Mouse (Mus musculus): ENCODE results near the gene Arnt2. TPM values are rescaled to one million over a fixed set of nuclear protein-coding genes. Genes with fewer than 3 reads are reported as not detected.

Arnt2 gene
- 18.5 and 21.5 TPM in 2 replicates for polyA plus RNA-seq (2014; fragmentation: Nextera tagmentation; extraction: Ambion mirVana)

DNA sequence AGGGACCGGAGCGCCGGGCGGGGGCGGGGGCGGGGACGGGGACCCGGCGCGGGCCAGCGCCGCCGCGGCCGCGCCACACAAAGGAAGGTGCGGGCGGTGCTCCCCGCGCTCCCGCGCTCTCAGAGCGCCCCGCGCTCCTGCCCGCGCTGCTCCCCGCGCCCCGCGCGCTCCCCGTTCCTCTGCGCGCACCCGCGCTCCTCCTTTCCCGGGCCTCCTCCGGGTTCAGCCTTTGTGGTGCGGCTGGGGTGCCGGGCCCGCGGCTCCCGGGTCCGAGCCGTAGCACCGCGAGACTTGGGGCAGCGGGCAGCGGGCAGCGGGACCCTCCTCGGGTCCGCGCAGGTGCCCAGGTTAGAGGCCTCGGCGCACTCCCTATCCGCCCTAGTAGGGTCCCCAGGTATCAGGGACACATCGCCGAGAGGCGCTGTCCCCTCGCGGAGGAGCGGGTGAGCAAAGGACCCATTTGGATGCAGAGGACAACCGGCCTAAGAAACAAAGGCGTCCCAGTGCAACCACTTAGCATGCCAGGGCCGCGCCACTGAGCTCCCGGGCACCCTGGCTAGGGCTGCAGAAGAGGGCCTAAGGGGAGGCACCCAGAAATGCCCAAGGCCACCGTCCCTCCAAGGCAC, at the start of gene Arnt2:
Gene Arnt2 (minus strand): TSS at position 281 of the 626 bp plus-strand sequence.
- DNase-seq (ENCODE audit: low spot score) (peak; percentile 77), ATAC-seq (replicated peaks; ENCODE audit: insufficient number of reproducible peaks, low FRiP score, low TSS enrichment, low read depth) (peak; percentile 91)
- Histone ChIP-seq H3K4me1 (ENCODE audit: control insufficient read depth, insufficient read depth, low read length) (no peaks in the 10 kb centered on the region), H3K9me3 (replicated peaks; ENCODE audit: control insufficient read depth, low read length) (no peaks in the 10 kb centered on the region), H3K27ac (replicated peaks; ENCODE audit: low read depth, low read length) (peak within 1 kb of the TSS; percentile 87), H3K4me2 (ENCODE audit: low read depth, low read length) (peak within 1 kb of the TSS; percentile 81), H3K4me3 (ENCODE audit: low read depth, low read length) (peak within 1 kb of the TSS; percentile 73), H3K9ac (replicated peaks; ENCODE audit: low read length) (peak within 1 kb of the TSS; percentile 90), H3K36me3 (replicated peaks; ENCODE audit: control insufficient read depth, insufficient read depth, low read depth, low read length) (no peaks in the 10 kb centered on the region), H3K27me3 (ENCODE audit: control insufficient read depth, insufficient read depth, low read length) (no peaks in the 10 kb centered on the region)
- under 1% methylated on average over 60 of the region's 69 CpGs for WGBS

DNA sequence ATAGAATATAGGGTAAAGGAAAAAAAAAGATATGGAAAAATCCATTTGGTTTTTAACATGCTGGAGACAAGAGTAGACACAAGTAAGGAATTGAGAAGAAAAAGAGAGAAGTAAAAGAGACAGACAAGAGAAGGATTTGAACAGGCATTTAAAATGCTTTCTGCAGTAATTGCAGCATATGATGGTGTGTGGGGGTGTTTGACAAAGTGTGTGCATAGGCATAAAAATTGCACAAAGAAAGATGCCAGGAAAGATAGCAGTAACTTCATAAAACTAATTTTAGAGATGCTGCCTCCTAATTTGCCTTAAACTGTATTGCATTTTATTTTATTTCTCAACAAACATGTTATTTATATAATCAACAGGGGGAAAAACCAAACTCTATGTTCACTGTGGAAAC, 41.7 kb upstream of the Arnt2 start:
- Histone ChIP-seq H3K9me3 (replicated peaks; ENCODE audit: control insufficient read depth, low read length) (no peaks in the 10 kb centered on the region), H3K4me2 (ENCODE audit: low read depth, low read length) (no peak overlapping the region), H3K9ac (replicated peaks; ENCODE audit: low read length) (no peak overlapping the region), H3K4me3 (ENCODE audit: low read depth, low read length) (no peak overlapping the region), H3K36me3 (replicated peaks; ENCODE audit: control insufficient read depth, insufficient read depth, low read depth, low read length) (no peaks in the 10 kb centered on the region), H3K27me3 (ENCODE audit: control insufficient read depth, insufficient read depth, low read length) (no peaks in the 10 kb centered on the region), H3K4me1 (ENCODE audit: control insufficient read depth, insufficient read depth, low read length) (no peaks in the 10 kb centered on the region), H3K27ac (replicated peaks; ENCODE audit: low read depth, low read length) (no peak overlapping the region)
- DNase-seq (ENCODE audit: low spot score) (no peak), ATAC-seq (replicated peaks; ENCODE audit: insufficient number of reproducible peaks, low FRiP score, low TSS enrichment, low read depth) (no peak)

DNA sequence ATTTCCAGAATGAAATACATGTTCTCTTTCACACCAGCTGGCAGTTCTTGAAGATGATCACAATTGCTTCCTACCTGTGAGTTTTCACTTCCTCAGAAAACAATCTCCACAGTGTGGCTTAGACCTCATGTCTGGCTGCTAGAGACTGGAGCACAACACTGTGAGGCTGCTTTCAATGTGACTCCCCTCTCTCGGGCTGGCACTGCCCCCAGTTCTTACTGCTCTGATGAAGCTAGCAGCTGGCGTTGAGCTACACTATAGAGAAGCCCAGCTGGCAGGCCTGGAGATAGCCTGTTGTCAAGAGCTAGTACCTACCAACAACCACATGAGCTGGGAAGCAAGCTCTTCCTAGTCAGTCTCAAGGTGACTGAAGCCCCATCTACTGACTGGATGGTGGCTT, 39.1 kb upstream of the Arnt2 start:
- Histone ChIP-seq H3K27me3 (ENCODE audit: control insufficient read depth, insufficient read depth, low read length) (no peaks in the 10 kb centered on the region), H3K36me3 (replicated peaks; ENCODE audit: control insufficient read depth, insufficient read depth, low read depth, low read length) (no peaks in the 10 kb centered on the region), H3K9me3 (replicated peaks; ENCODE audit: control insufficient read depth, low read length) (no peaks in the 10 kb centered on the region), H3K9ac (replicated peaks; ENCODE audit: low read length) (no peak overlapping the region), H3K27ac (replicated peaks; ENCODE audit: low read depth, low read length) (no peak overlapping the region), H3K4me2 (ENCODE audit: low read depth, low read length) (no peak overlapping the region), H3K4me1 (ENCODE audit: control insufficient read depth, insufficient read depth, low read length) (no peaks in the 10 kb centered on the region), H3K4me3 (ENCODE audit: low read depth, low read length) (no peak overlapping the region)
- WGBS = 73% methylated on average over 2 of the region's 2 CpGs
- DNase-seq (ENCODE audit: low spot score) (no peak), ATAC-seq (replicated peaks; ENCODE audit: insufficient number of reproducible peaks, low FRiP score, low TSS enrichment, low read depth) (no peak)

DNA sequence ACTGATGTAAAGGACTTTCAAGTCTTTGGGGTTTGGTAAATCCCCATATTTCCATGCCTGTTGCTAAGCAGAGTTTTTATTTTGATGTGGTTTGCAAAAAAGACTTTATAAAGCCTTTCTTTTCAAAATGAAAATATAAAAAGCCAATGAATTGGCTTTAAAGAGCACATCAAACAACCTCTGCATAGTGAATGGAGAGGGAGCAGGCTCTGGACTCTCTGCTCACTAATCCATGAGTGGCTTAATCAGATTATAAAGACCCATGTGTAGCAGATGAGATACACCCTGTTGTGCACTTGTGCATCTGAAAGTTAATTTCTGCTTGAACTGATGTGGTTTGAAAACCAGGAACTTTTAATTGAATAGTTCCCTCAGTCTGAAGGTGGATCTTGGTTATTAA, 38.5 kb upstream of the Arnt2 start:
- no peak overlapping the region for H3K27ac ChIP-seq (replicated peaks; ENCODE audit: low read depth, low read length)

DNA sequence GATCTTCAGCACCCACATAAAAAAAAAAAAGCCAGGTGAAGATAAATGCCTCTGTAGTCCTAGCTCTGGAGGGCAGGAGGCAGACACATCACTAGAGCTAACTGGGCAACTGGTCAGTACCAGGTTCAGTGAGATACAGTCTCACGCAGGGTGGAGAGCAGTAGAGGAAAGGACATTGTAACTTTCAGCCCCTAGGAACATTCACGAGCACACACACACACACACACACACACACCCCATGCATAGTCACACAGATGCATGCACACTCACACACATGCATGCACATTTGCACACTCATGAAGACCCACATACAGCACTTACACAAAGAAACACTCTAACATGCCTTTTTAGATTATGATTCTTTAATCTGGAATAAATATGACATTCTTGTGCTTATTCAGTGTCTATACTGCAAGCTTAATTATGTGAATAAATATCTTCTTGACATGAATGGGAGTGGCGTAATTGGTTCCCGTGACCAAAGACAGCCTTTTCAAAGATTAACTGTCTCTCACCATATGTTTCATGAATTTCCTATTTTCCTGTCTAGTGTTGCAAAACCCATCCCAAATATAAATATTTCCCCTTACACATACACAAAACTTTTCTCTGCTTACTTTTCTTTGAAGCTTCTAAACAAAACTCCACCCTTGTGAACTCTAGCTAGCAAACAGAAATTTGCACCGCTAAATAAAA, 37.9 kb upstream of the Arnt2 start:
- DNase-seq (ENCODE audit: low spot score) (no peak), ATAC-seq (replicated peaks; ENCODE audit: insufficient number of reproducible peaks, low FRiP score, low TSS enrichment, low read depth) (no peak)
- Histone ChIP-seq H3K9me3 (replicated peaks; ENCODE audit: control insufficient read depth, low read length) (no peaks in the 10 kb centered on the region), H3K4me2 (ENCODE audit: low read depth, low read length) (no peak overlapping the region), H3K36me3 (replicated peaks; ENCODE audit: control insufficient read depth, insufficient read depth, low read depth, low read length) (no peaks in the 10 kb centered on the region), H3K4me3 (ENCODE audit: low read depth, low read length) (no peak overlapping the region), H3K9ac (replicated peaks; ENCODE audit: low read length) (no peak overlapping the region), H3K27me3 (ENCODE audit: control insufficient read depth, insufficient read depth, low read length) (no peaks in the 10 kb centered on the region), H3K4me1 (ENCODE audit: control insufficient read depth, insufficient read depth, low read length) (no peaks in the 10 kb centered on the region), H3K27ac (replicated peaks; ENCODE audit: low read depth, low read length) (no peak overlapping the region)
- 88% methylated on average over 5 of the region's 5 CpGs for WGBS

More for the DNA sequence above, 38.5 kb upstream of the Arnt2 start:
- ATAC-seq (replicated peaks; ENCODE audit: insufficient number of reproducible peaks, low FRiP score, low TSS enrichment, low read depth) (no peak), DNase-seq (ENCODE audit: low spot score) (no peak)
- no peaks in the 10 kb centered on the region for H3K9me3 ChIP-seq (replicated peaks; ENCODE audit: control insufficient read depth, low read length)
- no peak overlapping the region for H3K4me2 ChIP-seq (ENCODE audit: low read depth, low read length)
- no peak overlapping the region for H3K9ac ChIP-seq (replicated peaks; ENCODE audit: low read length)
- no peaks in the 10 kb centered on the region for H3K4me1 ChIP-seq (ENCODE audit: control insufficient read depth, insufficient read depth, low read length)
- H3K4me3 ChIP-seq (ENCODE audit: low read depth, low read length) = no peak overlapping the region
- H3K27me3 ChIP-seq (ENCODE audit: control insufficient read depth, insufficient read depth, low read length) = no peaks in the 10 kb centered on the region
- no peaks in the 10 kb centered on the region for H3K36me3 ChIP-seq (replicated peaks; ENCODE audit: control insufficient read depth, insufficient read depth, low read depth, low read length)

DNA sequence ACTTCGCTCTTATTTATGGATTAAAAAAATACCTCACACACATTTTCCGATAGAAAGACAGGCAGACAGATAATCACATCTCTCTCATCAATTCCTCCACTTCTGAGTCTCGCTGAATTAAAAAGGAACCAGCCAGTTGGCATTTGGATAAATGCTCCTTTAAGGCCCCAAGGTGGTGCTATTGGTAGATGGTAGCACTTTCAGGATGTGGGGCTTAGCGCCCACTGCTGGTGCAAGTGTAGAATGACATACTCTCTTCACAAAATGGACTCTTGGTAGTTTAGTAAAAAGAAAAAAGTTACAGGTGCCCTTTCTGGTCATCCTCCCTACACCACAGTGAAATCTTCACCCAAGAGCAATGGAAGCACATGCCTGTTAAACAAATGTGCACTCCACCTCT, 37.1 kb upstream of the Arnt2 start:
- H3K27me3 ChIP-seq (ENCODE audit: control insufficient read depth, insufficient read depth, low read length) = no peaks in the 10 kb centered on the region
- no peak overlapping the region for H3K27ac ChIP-seq (replicated peaks; ENCODE audit: low read depth, low read length)
- 21% methylated on average over 4 of the region's 4 CpGs for WGBS
- H3K4me1 ChIP-seq (ENCODE audit: control insufficient read depth, insufficient read depth, low read length) = no peaks in the 10 kb centered on the region
- no peak overlapping the region for H3K9ac ChIP-seq (replicated peaks; ENCODE audit: low read length)
- H3K4me2 ChIP-seq (ENCODE audit: low read depth, low read length) = no peak overlapping the region
- no peaks in the 10 kb centered on the region for H3K9me3 ChIP-seq (replicated peaks; ENCODE audit: control insufficient read depth, low read length)
- no peak for ATAC-seq (replicated peaks; ENCODE audit: insufficient number of reproducible peaks, low FRiP score, low TSS enrichment, low read depth)
- DNase-seq (ENCODE audit: low spot score) = peak; percentile 82
- no peak overlapping the region for H3K4me3 ChIP-seq (ENCODE audit: low read depth, low read length)
- H3K36me3 ChIP-seq (replicated peaks; ENCODE audit: control insufficient read depth, insufficient read depth, low read depth, low read length) = no peaks in the 10 kb centered on the region

DNA sequence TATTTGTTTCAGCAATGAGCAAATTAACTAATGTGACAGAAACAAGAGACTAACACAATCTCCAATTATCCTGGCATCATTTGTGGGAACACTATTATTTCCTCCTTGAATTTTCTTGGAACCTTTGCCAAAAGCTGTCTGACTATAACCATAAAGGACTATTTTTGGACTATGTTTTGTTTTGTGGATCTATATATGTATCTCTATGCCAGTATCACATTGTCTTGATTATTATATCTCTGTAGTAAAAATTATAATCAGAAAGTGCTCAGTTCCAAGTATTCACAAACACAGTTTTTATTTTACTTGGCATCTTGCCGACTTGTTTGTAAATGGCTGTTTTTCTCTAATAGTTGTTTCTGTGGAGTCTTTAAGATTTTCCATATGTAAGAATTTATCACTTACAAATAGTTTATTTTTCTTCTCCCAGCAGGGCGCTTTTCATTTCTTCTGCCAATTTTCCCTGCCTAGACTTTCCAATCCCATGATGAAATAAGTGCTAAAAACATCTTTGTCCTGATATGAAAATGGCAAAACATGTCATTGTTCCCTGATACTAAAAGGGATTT, 32.5 kb upstream of the Arnt2 start:
- Histone ChIP-seq H3K9me3 (replicated peaks; ENCODE audit: control insufficient read depth, low read length) (no peaks in the 10 kb centered on the region), H3K27ac (replicated peaks; ENCODE audit: low read depth, low read length) (no peak overlapping the region), H3K4me2 (ENCODE audit: low read depth, low read length) (no peak overlapping the region), H3K9ac (replicated peaks; ENCODE audit: low read length) (no peak overlapping the region), H3K4me1 (ENCODE audit: control insufficient read depth, insufficient read depth, low read length) (no peaks in the 10 kb centered on the region), H3K27me3 (ENCODE audit: control insufficient read depth, insufficient read depth, low read length) (no peaks in the 10 kb centered on the region), H3K36me3 (replicated peaks; ENCODE audit: control insufficient read depth, insufficient read depth, low read depth, low read length) (no peaks in the 10 kb centered on the region), H3K4me3 (ENCODE audit: low read depth, low read length) (no peak overlapping the region)
- DNase-seq (ENCODE audit: low spot score) = no peak
- ATAC-seq (replicated peaks; ENCODE audit: insufficient number of reproducible peaks, low FRiP score, low TSS enrichment, low read depth) = no peak
- whole genome bisulfite sequencing = 84% methylated on average over 2 of the region's 2 CpGs

DNA sequence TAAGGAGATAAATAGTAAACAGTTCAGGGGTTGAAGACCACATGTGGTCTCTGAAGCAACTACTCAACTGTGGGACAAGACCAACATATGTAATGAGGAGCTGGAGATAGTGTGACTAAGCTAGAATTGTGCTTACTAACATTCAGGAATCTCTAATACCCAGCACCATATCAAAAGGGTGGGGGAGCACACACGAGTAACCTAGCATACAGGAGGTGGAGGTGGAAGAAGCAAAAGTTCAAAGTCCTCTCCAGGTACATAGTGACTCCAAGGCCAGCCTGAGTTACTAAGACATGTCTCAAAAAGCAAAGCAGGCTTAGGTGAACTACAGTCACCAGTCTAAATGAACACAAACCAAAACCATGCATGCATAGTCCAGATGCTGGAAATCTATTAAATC, 29.6 kb upstream of the Arnt2 start:
- ATAC-seq (replicated peaks; ENCODE audit: insufficient number of reproducible peaks, low FRiP score, low TSS enrichment, low read depth) (no peak), DNase-seq (ENCODE audit: low spot score) (no peak)
- no peak overlapping the region for H3K4me3 ChIP-seq (ENCODE audit: low read depth, low read length)
- no peaks in the 10 kb centered on the region for H3K9me3 ChIP-seq (replicated peaks; ENCODE audit: control insufficient read depth, low read length)
- WGBS = 70% methylated on average over 1 of the region's 1 CpGs
- H3K27ac ChIP-seq (replicated peaks; ENCODE audit: low read depth, low read length) = no peak overlapping the region
- no peak overlapping the region for H3K4me2 ChIP-seq (ENCODE audit: low read depth, low read length)
- no peaks in the 10 kb centered on the region for H3K4me1 ChIP-seq (ENCODE audit: control insufficient read depth, insufficient read depth, low read length)
- H3K9ac ChIP-seq (replicated peaks; ENCODE audit: low read length) = no peak overlapping the region
- no peaks in the 10 kb centered on the region for H3K36me3 ChIP-seq (replicated peaks; ENCODE audit: control insufficient read depth, insufficient read depth, low read depth, low read length)
- no peaks in the 10 kb centered on the region for H3K27me3 ChIP-seq (ENCODE audit: control insufficient read depth, insufficient read depth, low read length)
